Mouse (Mus musculus) stomach, postnatal 0 days (tissue): ENCODE data around the gene Ldhal6b. TPM values are rescaled to one million over a fixed set of nuclear protein-coding genes. Genes with fewer than 3 reads are reported as not detected.
"Not testable (repeated sequence)": the region's sequence is repeated elsewhere in the genome, so short reads cannot be mapped to it uniquely, and the experiment has no call there.

ENCODE experiments used
- ATAC-seq: fragments of 200-750 bp; cut with Nextera tagmentation; 2 replicates; pipeline ENCODE4 v1.8.0; 2017; ENCODE audit not compliant: low FRiP score, low TSS enrichment
- DNase-seq: peaks from one replicate; pipeline ENCODE4 v3.0.0-alpha.2; 2016; ENCODE audit warnings: low spot score
- H3K27ac ChIP-seq: fragments of 300-500 bp; sonication (generic); replicated peaks from 2 replicates; pipeline ENCODE4 v1.5.1; 2014; ENCODE audit warnings: mild to moderate bottlenecking, control low read depth
- H3K27me3 ChIP-seq: fragments of 300-500 bp; sonication (generic); 2 replicates; pipeline ENCODE4 v1.6.1; 2014; ENCODE audit warnings: low read length; ENCODE audit not compliant: control insufficient read depth, insufficient read depth
- H3K36me3 ChIP-seq: fragments of 300-500 bp; sonication (generic); 2 replicates; pipeline ENCODE4 v1.6.1; 2014; ENCODE audit warnings: low read length, mixed read lengths; ENCODE audit not compliant: control insufficient read depth, insufficient read depth
- H3K4me1 ChIP-seq: fragments of 300-500 bp; sonication (generic); replicated peaks from 2 replicates; pipeline ENCODE4 v1.6.1; 2014; ENCODE audit warnings: antibody characterized with exemption; ENCODE audit not compliant: control insufficient read depth, insufficient read depth
- H3K4me2 ChIP-seq: fragments of 300-500 bp; sonication (generic); replicated peaks from 2 replicates; pipeline ENCODE4 v1.6.1; 2014; ENCODE audit warnings: low read depth, mild to moderate bottlenecking, control low read depth, moderate library complexity
- H3K4me3 ChIP-seq: fragments of 300-500 bp; sonication (generic); 2 replicates; pipeline ENCODE4 v1.5.1; 2014; ENCODE audit warnings: low read depth, low read length, control low read depth
- H3K9ac ChIP-seq: fragments of 300-500 bp; sonication (generic); 2 replicates; pipeline ENCODE4 v1.6.1; 2014; ENCODE audit warnings: mild to moderate bottlenecking, low read length, control low read depth, mixed read lengths
- H3K9me3 ChIP-seq: fragments of 300-500 bp; sonication (generic); 2 replicates; pipeline ENCODE4 v1.6.1; 2016; ENCODE audit warnings: low read length; ENCODE audit not compliant: control insufficient read depth
- CTCF ChIP-seq: IDR thresholded peaks from 2 replicates; pipeline ENCODE4 v1.5.1; 2016; ENCODE audit warnings: antibody characterized with exemption, low read depth, mild to moderate bottlenecking, moderate library complexity
- EP300 ChIP-seq: optimal IDR thresholded peaks from 2 replicates; pipeline ENCODE3; 2016; ENCODE audit warnings: antibody characterized with exemption
- WGBS: fragments of 180-500 bp; shearing (Covaris S2); extraction: QIAGEN DNeasy Blood & Tissue Kit; methylation state at CpG from one replicate; pipeline ENCODE4 v1.1.7; 2014; 5-methylcytosine and 5-hydroxymethylcytosine counted together
- polyA plus RNA-seq: library from polyadenylated mRNA; unstranded; fragments of >200 nt; fragmentation: Nextera tagmentation; extraction: Ambion mirVana; gene quantifications from 2 replicates; pipeline ENCODE4 v1.2.1, GENCODE M21; 2015

The Ldhal6b gene
- polyA plus RNA-seq, 1 experiment from 2014 or later = not detected

GRCm38 (mm10) chr17:5443260-5443659 lies 24.7 kb upstream of the Ldhal6b start:
- no peaks in the 10 kb centered on the region for H3K27me3 ChIP-seq
- no peak overlapping the region for H3K27ac ChIP-seq
- ATAC-seq = no peak
- WGBS = 18% methylated on average over 3 of the region's 3 CpGs
- H3K4me1 ChIP-seq = no peaks in the 10 kb centered on the region
- DNase-seq = no peak
- H3K4me2 ChIP-seq = no peak overlapping the region
- H3K9me3 ChIP-seq = no peaks in the 10 kb centered on the region
- H3K9ac ChIP-seq = no peak overlapping the region
- no peak overlapping the region for H3K4me3 ChIP-seq
- H3K36me3 ChIP-seq = no peaks in the 10 kb centered on the region
- TF ChIP-seq CTCF = no peak
- TF ChIP-seq EP300 = no peak

GRCm38 (mm10) chr17:5442403-5442802 lies 23.8 kb upstream of the Ldhal6b start:
- 78% methylated on average over 5 of the region's 5 CpGs for WGBS
- not testable (repeated sequence) for H3K36me3 ChIP-seq, H3K9ac ChIP-seq, H3K27ac ChIP-seq, ATAC-seq, DNase-seq, H3K27me3 ChIP-seq, H3K9me3 ChIP-seq, H3K4me3 ChIP-seq, H3K4me2 ChIP-seq, H3K4me1 ChIP-seq

DNA sequence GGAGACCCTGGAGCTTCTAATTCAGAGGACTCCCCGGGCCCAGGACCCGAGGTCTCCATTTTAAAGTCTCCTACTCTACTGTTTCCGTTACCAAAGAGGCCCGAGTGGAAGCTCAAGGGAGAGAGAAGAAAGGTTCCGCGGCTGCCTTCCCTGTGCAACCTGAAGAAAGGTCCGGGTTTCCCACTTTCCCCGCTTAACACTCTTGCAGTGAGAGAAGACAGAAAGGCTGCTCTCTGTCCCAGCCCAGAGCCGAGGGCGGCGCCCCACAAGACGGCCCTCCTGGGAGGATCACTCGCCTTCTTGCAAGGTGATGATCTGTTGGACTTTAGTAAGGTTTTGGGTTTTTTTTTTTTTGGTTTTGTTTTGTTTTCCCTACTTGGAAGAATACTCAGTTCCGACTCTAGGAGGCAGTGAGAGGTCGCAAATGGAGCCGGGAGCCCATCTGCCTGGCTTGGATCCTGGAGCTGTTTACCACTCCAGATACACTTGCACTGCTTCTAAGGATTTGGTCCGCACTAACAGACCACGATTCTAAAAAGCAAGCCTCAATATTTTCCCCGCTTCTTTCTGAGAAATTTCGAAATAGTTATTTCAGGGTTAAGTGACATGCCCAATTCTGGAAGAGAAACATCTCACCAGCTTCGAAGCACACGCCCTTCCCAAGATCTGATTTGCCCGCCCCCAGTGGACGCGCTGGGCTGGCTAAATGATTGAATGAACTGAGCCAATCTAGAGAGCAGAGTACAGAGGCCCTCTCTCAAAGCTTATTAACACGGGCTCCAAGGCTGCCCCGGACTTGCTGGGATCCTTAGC lies 21.8 kb upstream of the Ldhal6b start, which contains the start of gene Tmem242:
TSS of gene Tmem242 (minus strand) at position 101 of the 813 bp plus-strand sequence.
- Histone ChIP-seq H3K4me1 (no peaks in the 10 kb centered on the region), H3K27me3 (no peaks in the 10 kb centered on the region), H3K4me3 (peak within 1 kb of the TSS; percentile 62), H3K4me2 (peak within 1 kb of the TSS; percentile 72), H3K9me3 (no peaks in the 10 kb centered on the region), H3K9ac (peak within 1 kb of the TSS; percentile 69), H3K27ac (peak within 1 kb of the TSS; percentile 92), H3K36me3 (no peaks in the 10 kb centered on the region; the same call in 1 of the 2 replicates)
- under 1% methylated on average over 27 of the region's 27 CpGs for WGBS
- ATAC-seq (peak; percentile 90), DNase-seq (peak; percentile 90)
- TF ChIP-seq EP300 (no peak), CTCF (peak; percentile 72)

DNA sequence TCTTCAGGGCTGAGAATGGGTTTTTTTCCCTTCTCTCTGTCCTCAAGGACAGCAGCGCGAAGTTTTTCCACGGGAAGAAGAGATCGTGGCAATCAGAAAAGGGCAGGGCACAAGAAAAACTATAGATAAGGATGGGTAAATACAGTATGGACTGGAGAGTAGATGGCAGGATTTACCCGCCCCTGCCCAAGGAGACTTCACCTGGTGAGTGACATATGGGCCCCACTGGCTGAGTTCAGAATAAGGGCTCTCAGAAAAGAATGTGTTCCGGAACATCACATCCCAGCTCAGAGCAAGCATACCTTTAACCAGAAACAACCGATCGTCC lies 21.2 kb upstream of the Ldhal6b start:
- H3K36me3 ChIP-seq = no peaks in the 10 kb centered on the region; the same call in 1 of the 2 replicates
- peak overlapping the region; percentile 62 for H3K4me3 ChIP-seq
- WGBS = 0% methylated on average over 8 of the region's 8 CpGs
- H3K9me3 ChIP-seq = no peaks in the 10 kb centered on the region
- H3K27ac ChIP-seq = peak overlapping the region; percentile 92
- no peaks in the 10 kb centered on the region for H3K27me3 ChIP-seq
- H3K4me1 ChIP-seq = no peaks in the 10 kb centered on the region
- peak overlapping the region; percentile 69 for H3K9ac ChIP-seq
- H3K4me2 ChIP-seq = peak overlapping the region; percentile 72
- DNase-seq = no peak
- peak; percentile 63 for ATAC-seq
- TF ChIP-seq EP300 = no peak
- TF ChIP-seq CTCF = no peak

- H3K36me3 ChIP-seq = peaks cover 19% of the 10 kb centered on the region; the same call in 1 of the 2 replicates
- no peak overlapping the region for H3K9ac ChIP-seq
- no peak overlapping the region for H3K4me2 ChIP-seq
- no peak overlapping the region for H3K4me3 ChIP-seq
- no peaks in the 10 kb centered on the region for H3K27me3 ChIP-seq
- 79% methylated on average over 9 of the region's 9 CpGs for WGBS
- no peaks in the 10 kb centered on the region for H3K4me1 ChIP-seq
- DNase-seq (no peak), ATAC-seq (peak; percentile 53; the same call in 1 of the 2 replicates)
- no peak for TF ChIP-seq EP300
- TF ChIP-seq CTCF = no peak
- no peaks in the 10 kb centered on the region for H3K9me3 ChIP-seq
- no peak overlapping the region for H3K27ac ChIP-seq
Measured at GRCm38 (mm10) chr17:5429772-5430133, 11.2 kb upstream of the Ldhal6b start.

- DNase-seq = peak; percentile 90
- no peaks in the 10 kb centered on the region for H3K9me3 ChIP-seq
- no peak overlapping the region for H3K4me2 ChIP-seq
- H3K9ac ChIP-seq = no peak overlapping the region
- no peak overlapping the region for H3K27ac ChIP-seq
- TF ChIP-seq CTCF (peak; percentile 100), EP300 (no peak)
- peak; percentile 85 for ATAC-seq
- H3K4me3 ChIP-seq = no peak overlapping the region
- H3K36me3 ChIP-seq = peaks cover 19% of the 10 kb centered on the region; the same call in 1 of the 2 replicates
- H3K4me1 ChIP-seq = no peaks in the 10 kb centered on the region
- H3K27me3 ChIP-seq = no peaks in the 10 kb centered on the region
- 55% methylated on average over 10 of the region's 10 CpGs for whole genome bisulfite sequencing
Measured at GRCm38 (mm10) chr17:5429090-5429771, 10.7 kb upstream of the Ldhal6b start.
